Mouse (Mus musculus) olfactory bulb, adult 2 months (tissue): ENCODE data around the gene Trim41.

ENCODE experiments used
- CTCF ChIP-seq: fragments of 200-500 bp; IDR thresholded peaks from 2 replicates; pipeline ENCODE4 v1.5.1; 2012; ENCODE audit warnings: low read depth, mild to moderate bottlenecking, low read length, moderate library complexity; ENCODE audit not compliant: insufficient read depth
- POLR2A ChIP-seq: fragments of 200-500 bp; IDR thresholded peaks from 2 replicates; pipeline ENCODE4 v1.6.1; 2012; ENCODE audit warnings: mild to moderate bottlenecking, low read depth, low read length, moderate library complexity; ENCODE audit not compliant: insufficient read depth

DNA sequence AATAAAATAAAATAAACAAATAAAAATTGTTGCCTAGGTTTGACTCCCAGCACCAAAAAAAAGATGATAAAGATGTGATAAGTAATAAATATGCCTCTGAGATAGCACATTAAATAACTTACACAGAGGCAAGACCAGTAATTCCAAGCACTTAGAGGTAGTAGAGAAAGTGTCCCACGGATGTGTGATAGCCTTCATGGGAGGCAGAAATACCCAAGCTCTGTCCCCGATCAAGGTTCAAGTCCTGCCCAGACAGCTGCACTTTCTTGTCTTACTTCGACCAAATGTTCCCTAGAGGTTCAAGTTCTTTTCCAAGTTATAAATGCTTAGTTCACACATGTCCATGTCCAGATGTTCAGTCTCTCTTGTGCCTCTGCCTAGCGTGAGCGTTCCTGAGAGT, 27.9 kb downstream of the Trim41 start:
- TF ChIP-seq POLR2A (no peak), CTCF (no peak)
